Mouse (Mus musculus): ENCODE measurements at regions not wholly inside any gene's neighbourhood (a gene's known extent, or its start where the extent isn't known, plus 50 kb on each side); places are given as distances from the start of the nearest gene placed in this dataset.
A peak's percentile ranks its signal among the peaks of the same experiment; 100 is the strongest.
"Not testable (repeated sequence)": the region's sequence is repeated elsewhere in the genome, so short reads cannot be mapped to it uniquely, and the experiment has no call there.

DNA sequence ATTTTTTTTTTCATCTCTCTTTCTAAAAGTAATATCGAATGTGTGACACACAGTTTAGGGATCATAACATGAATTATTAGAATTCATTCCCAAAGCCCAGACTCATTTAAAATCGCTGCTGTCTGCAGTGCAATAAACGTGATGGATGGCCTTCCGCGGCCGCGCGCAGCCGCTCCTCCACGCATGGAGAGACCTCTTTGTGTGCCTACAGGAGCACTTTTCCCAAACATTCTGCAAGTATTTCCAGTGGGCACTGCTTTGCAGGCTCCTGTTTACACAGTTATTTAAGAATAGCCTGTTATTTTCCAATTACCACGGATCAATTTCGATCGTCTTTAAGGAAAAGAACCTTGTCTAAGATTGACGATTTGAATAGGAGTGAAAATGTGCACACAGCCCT lies 115.6 kb downstream of the Akr1d1 start:
- ATAC-seq (ENCODE audit: low FRiP score) (no peak), DNase-seq (ENCODE audit: low spot score, missing footprints) (peak; percentile 53)
- no peak overlapping the region; the same call in 1 of the 2 replicates for H3K27ac ChIP-seq (ENCODE audit: low read depth, low read length)
- no peak overlapping the region for H3K4me2 ChIP-seq
- H3K9me3 ChIP-seq (ENCODE audit: control insufficient read depth, low read length) = no peaks in the 10 kb centered on the region
- no peaks in the 10 kb centered on the region for H3K27me3 ChIP-seq (ENCODE audit: control insufficient read depth, insufficient read depth, low read length)
- H3K36me3 ChIP-seq (ENCODE audit: control insufficient read depth, insufficient read depth, low read length) = no peaks in the 10 kb centered on the region
- H3K9ac ChIP-seq (ENCODE audit: low read length) = no peak overlapping the region
- 87% methylated on average over 14 of the region's 14 CpGs for WGBS
- peaks cover 13% of the 10 kb centered on the region for H3K4me1 ChIP-seq (ENCODE audit: control insufficient read depth, insufficient read depth, low read length)
- no peak overlapping the region for H3K4me3 ChIP-seq (ENCODE audit: low read depth, low read length)

DNA sequence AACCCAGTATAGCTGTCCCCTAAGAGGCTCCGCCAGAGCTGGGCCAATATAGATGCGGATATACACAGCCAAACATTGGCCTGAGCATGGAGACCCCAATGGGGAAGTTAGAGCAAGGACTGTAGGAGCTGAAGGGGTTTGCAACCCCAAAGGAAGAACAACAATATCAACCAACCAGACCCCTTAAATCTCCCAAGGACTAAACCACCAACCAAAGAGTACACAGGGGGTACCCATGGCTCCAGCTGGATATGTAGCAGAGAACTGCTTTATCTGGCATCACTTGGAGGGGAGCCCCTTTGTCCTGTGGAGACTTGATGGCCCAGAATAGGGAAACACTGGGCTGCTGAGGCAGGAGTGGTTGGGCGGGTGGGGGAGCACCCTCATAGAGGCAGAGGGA lies 127.3 kb downstream of the Akr1d1 start:
- DNase-seq (ENCODE audit: low spot score, missing footprints) = peak; percentile 64
- H3K9me3 ChIP-seq (ENCODE audit: control insufficient read depth, low read length); ATAC-seq (ENCODE audit: low FRiP score); H3K4me1 ChIP-seq (ENCODE audit: control insufficient read depth, insufficient read depth, low read length); H3K27me3 ChIP-seq (ENCODE audit: control insufficient read depth, insufficient read depth, low read length); H3K9ac ChIP-seq (ENCODE audit: low read length); H3K36me3 ChIP-seq (ENCODE audit: control insufficient read depth, insufficient read depth, low read length); H3K4me3 ChIP-seq (ENCODE audit: low read depth, low read length); H3K4me2 ChIP-seq; H3K27ac ChIP-seq (ENCODE audit: low read depth, low read length): not testable (repeated sequence)
- WGBS = 93% methylated on average over 3 of the region's 3 CpGs

DNA sequence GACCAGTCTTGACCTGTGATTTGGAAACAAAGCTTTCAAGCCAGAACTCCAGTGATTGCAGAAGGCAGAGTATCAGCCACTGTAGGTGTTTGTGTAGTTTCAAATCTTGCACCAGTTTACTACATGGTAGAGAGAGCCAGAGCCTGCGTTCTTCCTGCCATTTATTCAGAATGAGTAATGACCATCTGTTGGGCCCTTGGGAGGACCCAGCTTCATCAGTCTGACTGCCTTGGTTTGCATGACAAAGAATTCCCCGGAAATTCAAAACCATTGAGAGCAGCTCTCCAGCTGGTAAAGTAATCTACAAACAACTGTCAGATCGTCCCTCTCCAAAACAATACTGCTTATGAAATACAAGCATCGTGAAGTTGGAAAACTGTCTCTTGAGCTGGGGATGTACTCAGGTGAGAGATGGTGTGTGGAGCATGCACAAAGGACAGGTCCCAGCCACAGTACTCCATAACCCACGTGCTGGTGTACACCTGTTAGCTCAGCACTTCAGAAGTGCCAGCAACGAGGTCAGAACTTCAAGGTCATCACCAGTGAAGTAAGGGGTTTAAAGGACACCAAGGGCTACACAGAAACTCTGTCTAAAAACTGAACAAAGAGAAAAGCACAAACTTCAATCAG lies 128.2 kb downstream of the Akr1d1 start:
- H3K27me3 ChIP-seq (ENCODE audit: control insufficient read depth, insufficient read depth, low read length) = no peaks in the 10 kb centered on the region
- WGBS = 41% methylated on average over 6 of the region's 6 CpGs
- 0 out of 2 replicates have a peak, but pooled peaks cover 4% of the 10 kb centered on the region for H3K4me1 ChIP-seq (ENCODE audit: control insufficient read depth, insufficient read depth, low read length)
- 0 out of 2 replicates have a peak overlapping the region, but pooled peaks have one; percentile 3 for H3K27ac ChIP-seq (ENCODE audit: low read depth, low read length)
- H3K4me3 ChIP-seq (ENCODE audit: low read depth, low read length) = no peak overlapping the region
- H3K9me3 ChIP-seq (ENCODE audit: control insufficient read depth, low read length) = no peaks in the 10 kb centered on the region
- H3K36me3 ChIP-seq (ENCODE audit: control insufficient read depth, insufficient read depth, low read length) = no peaks in the 10 kb centered on the region
- no peak overlapping the region for H3K9ac ChIP-seq (ENCODE audit: low read length)
- ATAC-seq (ENCODE audit: low FRiP score) (peak; percentile 64; the same call in 1 of the 2 replicates), DNase-seq (ENCODE audit: low spot score, missing footprints) (peak; percentile 84)
- no peak overlapping the region for H3K4me2 ChIP-seq

DNA sequence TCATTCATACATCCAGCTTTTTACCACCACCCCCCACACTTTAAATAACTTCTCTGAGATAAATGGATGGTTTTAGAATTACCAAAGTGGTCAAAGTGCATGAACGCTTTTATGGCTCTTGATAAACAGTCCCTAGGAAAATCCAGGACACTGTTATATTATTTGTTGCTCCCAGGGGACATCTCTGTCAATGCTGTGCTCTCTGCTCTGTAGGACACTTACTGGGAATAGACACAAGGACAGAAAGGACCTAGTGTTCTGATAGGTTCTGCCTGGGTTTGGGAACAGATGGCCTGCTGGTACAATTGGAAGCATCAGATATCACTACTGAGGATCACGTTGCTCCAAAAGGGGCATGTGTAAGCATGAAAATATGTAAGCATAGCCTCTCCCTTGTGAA lies 132.8 kb downstream of the Akr1d1 start:
- H3K36me3 ChIP-seq (ENCODE audit: control insufficient read depth, insufficient read depth, low read length) = no peaks in the 10 kb centered on the region
- no peak overlapping the region for H3K9ac ChIP-seq (ENCODE audit: low read length)
- H3K4me2 ChIP-seq = no peak overlapping the region
- WGBS = 74% methylated on average over 2 of the region's 2 CpGs
- no peak overlapping the region for H3K4me3 ChIP-seq (ENCODE audit: low read depth, low read length)
- DNase-seq (ENCODE audit: low spot score, missing footprints) (no peak), ATAC-seq (ENCODE audit: low FRiP score) (no peak)
- H3K9me3 ChIP-seq (ENCODE audit: control insufficient read depth, low read length) = no peaks in the 10 kb centered on the region
- no peak overlapping the region for H3K27ac ChIP-seq (ENCODE audit: low read depth, low read length)
- no peaks in the 10 kb centered on the region for H3K27me3 ChIP-seq (ENCODE audit: control insufficient read depth, insufficient read depth, low read length)
- H3K4me1 ChIP-seq (ENCODE audit: control insufficient read depth, insufficient read depth, low read length) = 0 out of 2 replicates have a peak, but pooled peaks cover 4% of the 10 kb centered on the region

DNA sequence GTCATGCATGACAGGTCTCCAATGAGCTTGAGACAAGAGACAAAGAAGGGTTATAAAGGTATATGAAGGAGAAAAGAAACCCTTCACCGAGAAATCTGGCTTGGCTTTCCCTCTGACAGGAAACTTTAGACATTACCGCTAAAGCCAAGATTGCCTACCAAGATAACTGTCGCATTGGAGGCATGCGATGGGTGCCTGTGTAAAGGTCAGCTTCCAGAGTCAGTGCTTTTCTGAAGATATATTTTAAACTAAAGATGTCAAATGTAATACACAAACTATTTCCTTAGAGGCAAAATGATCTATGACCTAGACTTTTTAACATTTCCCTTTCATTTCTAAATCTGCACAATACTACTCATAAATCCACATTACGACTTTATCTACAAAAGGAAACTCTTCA lies 135.6 kb downstream of the Akr1d1 start:
- WGBS = 87% methylated on average over 5 of the region's 5 CpGs
- H3K4me2 ChIP-seq = no peak overlapping the region
- no peak overlapping the region for H3K9ac ChIP-seq (ENCODE audit: low read length)
- no peak overlapping the region for H3K27ac ChIP-seq (ENCODE audit: low read depth, low read length)
- ATAC-seq (ENCODE audit: low FRiP score) (no peak), DNase-seq (ENCODE audit: low spot score, missing footprints) (no peak)
- no peaks in the 10 kb centered on the region for H3K9me3 ChIP-seq (ENCODE audit: control insufficient read depth, low read length)
- H3K4me1 ChIP-seq (ENCODE audit: control insufficient read depth, insufficient read depth, low read length) = no peaks in the 10 kb centered on the region
- no peaks in the 10 kb centered on the region for H3K36me3 ChIP-seq (ENCODE audit: control insufficient read depth, insufficient read depth, low read length)
- H3K4me3 ChIP-seq (ENCODE audit: low read depth, low read length) = no peak overlapping the region
- no peaks in the 10 kb centered on the region for H3K27me3 ChIP-seq (ENCODE audit: control insufficient read depth, insufficient read depth, low read length)

DNA sequence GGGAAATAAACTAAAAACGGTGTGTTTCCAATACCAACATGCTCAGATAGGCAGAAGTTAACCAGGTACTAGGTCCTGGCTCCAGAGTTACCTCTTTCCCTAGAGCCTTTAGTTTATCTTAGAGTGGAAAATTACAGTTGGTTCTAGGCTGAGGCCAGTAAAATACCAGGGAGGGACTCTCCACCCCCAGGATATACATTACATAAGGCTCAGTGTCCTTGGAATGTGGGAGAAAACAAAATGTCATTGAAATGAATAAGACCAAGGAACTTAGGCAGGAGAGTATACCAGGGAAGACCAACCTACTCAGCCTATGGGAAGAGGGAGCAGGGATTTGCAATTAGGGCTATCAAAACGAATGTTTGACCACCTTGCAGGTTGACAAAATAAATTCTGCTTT lies 139.4 kb downstream of the Akr1d1 start:
- H3K9me3 ChIP-seq (ENCODE audit: control insufficient read depth, low read length) = no peaks in the 10 kb centered on the region
- ATAC-seq (ENCODE audit: low FRiP score) (no peak), DNase-seq (ENCODE audit: low spot score, missing footprints) (no peak)
- H3K4me3 ChIP-seq (ENCODE audit: low read depth, low read length) = no peak overlapping the region
- 65% methylated on average over 2 of the region's 2 CpGs for WGBS
- H3K4me2 ChIP-seq = no peak overlapping the region
- no peaks in the 10 kb centered on the region for H3K36me3 ChIP-seq (ENCODE audit: control insufficient read depth, insufficient read depth, low read length)
- H3K4me1 ChIP-seq (ENCODE audit: control insufficient read depth, insufficient read depth, low read length) = no peaks in the 10 kb centered on the region
- no peak overlapping the region for H3K9ac ChIP-seq (ENCODE audit: low read length)
- no peaks in the 10 kb centered on the region for H3K27me3 ChIP-seq (ENCODE audit: control insufficient read depth, insufficient read depth, low read length)
- H3K27ac ChIP-seq (ENCODE audit: low read depth, low read length) = no peak overlapping the region

DNA sequence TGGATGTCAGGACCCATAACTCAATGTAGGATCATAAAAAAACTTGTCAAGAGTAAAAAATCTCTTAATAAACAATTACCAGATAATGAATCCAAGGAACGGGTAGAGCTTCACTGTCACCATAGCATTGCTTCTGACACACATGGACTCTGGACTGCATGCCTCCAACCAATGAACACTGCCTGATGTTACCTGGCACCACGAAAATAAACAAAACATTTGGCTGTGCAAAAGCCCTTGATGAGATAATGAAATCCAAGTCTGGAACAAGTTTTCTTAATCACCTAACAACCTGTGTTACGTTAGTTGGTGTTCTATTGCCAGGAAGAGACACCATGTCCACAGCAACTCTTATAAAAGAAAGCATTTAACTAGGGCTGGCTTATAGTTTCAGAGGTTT lies 140.7 kb downstream of the Akr1d1 start:
- no peak overlapping the region for H3K4me3 ChIP-seq (ENCODE audit: low read depth, low read length)
- no peaks in the 10 kb centered on the region for H3K4me1 ChIP-seq (ENCODE audit: control insufficient read depth, insufficient read depth, low read length)
- H3K9me3 ChIP-seq (ENCODE audit: control insufficient read depth, low read length) = no peaks in the 10 kb centered on the region
- no peak overlapping the region for H3K9ac ChIP-seq (ENCODE audit: low read length)
- no peak overlapping the region for H3K27ac ChIP-seq (ENCODE audit: low read depth, low read length)
- H3K36me3 ChIP-seq (ENCODE audit: control insufficient read depth, insufficient read depth, low read length) = no peaks in the 10 kb centered on the region
- no peaks in the 10 kb centered on the region for H3K27me3 ChIP-seq (ENCODE audit: control insufficient read depth, insufficient read depth, low read length)
- ATAC-seq (ENCODE audit: low FRiP score) (no peak), DNase-seq (ENCODE audit: low spot score, missing footprints) (no peak)
- H3K4me2 ChIP-seq = no peak overlapping the region
- WGBS = 89% methylated on average over 3 of the region's 3 CpGs

DNA sequence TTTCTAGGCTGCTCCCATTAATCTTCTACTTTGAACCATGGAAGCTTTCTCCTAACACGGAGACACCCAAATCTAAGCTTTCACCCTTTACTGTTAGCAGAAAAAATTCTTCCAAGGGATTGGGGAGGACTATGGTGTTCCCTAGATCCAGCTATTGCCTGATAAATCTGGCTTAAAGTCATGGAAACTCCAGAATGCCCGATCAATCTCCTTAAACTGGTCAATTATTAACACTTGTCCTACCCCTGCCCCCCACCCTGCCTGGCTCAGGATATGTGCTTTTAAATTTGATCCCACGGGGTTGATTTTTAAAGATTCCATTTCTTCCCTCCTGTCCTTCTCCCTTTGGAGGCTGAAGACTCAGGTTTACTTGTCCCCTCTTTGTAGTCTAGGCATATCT lies 149.9 kb downstream of the Akr1d1 start:
- Histone ChIP-seq H3K27ac (ENCODE audit: low read depth, low read length) (no peak overlapping the region), H3K4me1 (ENCODE audit: control insufficient read depth, insufficient read depth, low read length) (no peaks in the 10 kb centered on the region), H3K4me3 (ENCODE audit: low read depth, low read length) (no peak overlapping the region), H3K27me3 (ENCODE audit: control insufficient read depth, insufficient read depth, low read length) (no peaks in the 10 kb centered on the region), H3K9ac (ENCODE audit: low read length) (no peak overlapping the region), H3K9me3 (ENCODE audit: control insufficient read depth, low read length) (no peaks in the 10 kb centered on the region; the same call in 1 of the 2 replicates), H3K4me2 (no peak overlapping the region), H3K36me3 (ENCODE audit: control insufficient read depth, insufficient read depth, low read length) (no peaks in the 10 kb centered on the region)
- DNase-seq (ENCODE audit: low spot score, missing footprints) (peak; percentile 6), ATAC-seq (ENCODE audit: low FRiP score) (no peak)
- 82% methylated on average over 3 of the region's 3 CpGs for WGBS

DNA sequence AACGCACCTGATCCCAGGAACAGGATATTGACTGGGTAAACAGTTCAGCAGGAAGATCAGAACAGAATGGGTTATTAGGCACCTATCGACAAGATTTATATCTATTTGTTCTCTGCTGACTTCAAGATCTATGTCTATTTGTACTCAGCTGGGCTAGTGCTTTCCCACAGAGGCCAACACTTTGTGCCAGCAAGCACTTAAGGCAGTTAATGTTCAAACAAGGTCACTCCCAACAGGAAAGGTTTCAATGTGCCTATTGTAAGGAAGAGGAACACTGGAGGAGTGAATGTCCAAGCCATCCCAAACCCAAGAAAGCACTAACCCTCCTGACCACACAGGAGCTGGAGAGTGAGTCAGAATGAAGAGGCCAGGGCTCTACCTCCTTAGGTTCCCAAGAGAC lies 151.4 kb downstream of the Akr1d1 start:
- not testable (repeated sequence) for H3K9me3 ChIP-seq (ENCODE audit: control insufficient read depth, low read length); H3K4me3 ChIP-seq (ENCODE audit: low read depth, low read length); H3K27ac ChIP-seq (ENCODE audit: low read depth, low read length); H3K4me2 ChIP-seq; H3K27me3 ChIP-seq (ENCODE audit: control insufficient read depth, insufficient read depth, low read length); ATAC-seq (ENCODE audit: low FRiP score); H3K4me1 ChIP-seq (ENCODE audit: control insufficient read depth, insufficient read depth, low read length); H3K9ac ChIP-seq (ENCODE audit: low read length); H3K36me3 ChIP-seq (ENCODE audit: control insufficient read depth, insufficient read depth, low read length)
- WGBS = 94% methylated on average over 2 of the region's 2 CpGs
- DNase-seq (ENCODE audit: low spot score, missing footprints) = peak; percentile 71
